Mouse (Mus musculus) yolk sac, embryonic 10.5 days (tissue): ENCODE data around the gene Ccdc15.

ENCODE experiments used
- DNase-seq: peaks from one replicate; pipeline ENCODE4 v3.0.0-alpha.2; 2017; ENCODE audit warnings: low spot score

Gene Ccdc15

DNA sequence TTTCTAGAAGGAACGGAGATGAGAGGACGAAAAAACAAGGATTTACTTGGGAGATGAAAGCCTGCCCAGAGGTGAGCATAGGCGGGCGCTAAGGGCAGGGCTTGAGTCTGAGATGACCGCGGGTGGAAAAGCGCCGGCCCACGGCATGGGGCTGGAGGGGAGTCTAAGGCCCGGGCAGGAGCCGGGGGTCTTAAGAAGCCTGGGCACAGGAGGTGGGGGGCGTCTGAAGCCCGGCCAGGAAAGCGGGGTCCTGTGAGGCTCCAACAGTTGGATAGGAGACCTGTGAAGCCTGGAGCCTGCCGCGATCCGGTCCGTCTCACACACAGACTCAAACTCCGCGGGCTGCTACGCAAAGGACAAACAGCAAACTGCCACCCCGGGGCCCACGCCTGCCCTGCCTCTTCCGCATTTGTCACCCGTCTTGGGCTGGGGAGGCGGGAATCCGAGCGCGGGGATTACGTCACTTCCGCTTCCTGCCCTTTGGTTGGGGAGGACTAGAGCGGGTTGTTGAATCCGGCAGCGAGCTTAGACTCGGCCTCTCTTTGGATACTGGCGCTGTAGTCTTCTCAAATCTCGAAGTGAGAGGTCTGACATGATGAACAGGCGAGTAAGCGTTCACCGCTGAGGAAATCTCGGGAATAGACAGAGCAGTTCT lies at the start of gene Ccdc15:
Ccdc15 (minus strand) TSS at position 445 of the 655 bp plus-strand sequence.
- DNase-seq, result peak; percentile 95

DNA sequence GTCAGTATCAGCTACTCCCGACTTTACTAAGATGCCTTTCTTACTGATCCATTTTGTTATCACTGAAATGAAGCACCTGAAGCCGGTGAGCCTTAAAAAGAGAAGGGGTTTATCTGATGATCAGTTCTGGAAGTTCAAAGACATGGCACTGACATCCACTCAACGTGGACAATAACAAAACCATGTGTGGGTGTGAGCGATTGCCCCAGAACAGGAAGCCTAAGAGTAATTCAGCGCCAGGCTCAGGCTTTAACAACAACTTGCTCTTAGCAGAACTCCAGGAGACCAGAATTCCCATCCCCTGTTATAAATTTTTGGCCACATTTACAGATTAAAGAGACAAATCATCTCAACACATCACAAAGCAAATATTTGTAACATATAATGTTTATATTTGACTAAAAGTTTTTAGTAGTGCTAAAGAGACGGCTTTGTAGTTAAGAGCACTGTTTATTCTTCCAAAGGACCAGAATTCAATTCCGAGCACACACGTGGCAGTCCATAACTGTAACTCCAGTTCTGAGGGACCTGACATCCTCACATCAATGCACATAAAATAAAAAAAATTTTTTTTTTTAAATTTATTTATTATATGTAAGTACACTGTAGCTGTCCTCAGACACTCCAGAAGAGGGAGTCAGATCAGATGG lies 45.4 kb upstream of the Ccdc15 start:
- DNase-seq, result no peak

DNA sequence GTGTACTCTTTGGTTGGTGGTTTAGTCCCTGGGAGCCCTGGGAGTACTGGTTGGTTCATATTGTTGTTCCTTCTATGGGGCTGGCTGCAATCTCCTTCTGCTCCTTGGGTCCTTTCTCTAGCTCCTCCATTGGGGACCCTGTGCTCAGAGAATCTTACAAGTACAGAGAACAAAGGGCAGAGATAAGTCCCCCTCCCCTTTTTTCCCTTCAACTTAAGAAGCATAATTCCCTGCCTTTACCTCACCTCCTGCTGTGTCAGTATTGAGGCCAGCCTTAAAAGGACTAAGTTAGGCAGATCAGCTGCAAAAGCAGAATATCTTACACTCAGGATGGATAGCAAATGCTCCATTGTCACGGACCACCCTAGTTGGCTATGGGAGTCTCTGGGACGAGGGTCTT lies 43.8 kb upstream of the Ccdc15 start:
- no peak for DNase-seq

DNA sequence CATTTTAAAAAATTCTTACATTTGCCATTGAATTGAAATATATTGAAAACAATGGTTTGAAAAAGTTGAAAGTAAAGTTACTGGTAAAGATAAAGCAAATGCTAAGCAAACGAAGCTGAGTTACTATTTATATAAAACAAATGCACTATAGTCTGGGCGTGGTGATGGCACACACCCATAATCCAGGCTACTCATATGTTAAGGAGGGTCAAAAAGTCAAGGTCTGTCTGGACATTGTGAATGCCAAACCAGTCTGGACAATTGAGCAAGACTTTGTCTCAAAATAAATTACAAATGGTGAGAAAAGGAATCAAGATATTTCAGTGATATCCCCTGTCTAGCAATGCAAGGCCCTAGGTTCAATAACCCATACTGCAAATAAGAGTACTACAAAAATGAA lies 42.7 kb upstream of the Ccdc15 start:
- no peak for DNase-seq

GRCm38 (mm10) chr9:37384284-37385182 lies 36.3 kb upstream of the Ccdc15 start:
- DNase-seq, result peak; percentile 46

DNA sequence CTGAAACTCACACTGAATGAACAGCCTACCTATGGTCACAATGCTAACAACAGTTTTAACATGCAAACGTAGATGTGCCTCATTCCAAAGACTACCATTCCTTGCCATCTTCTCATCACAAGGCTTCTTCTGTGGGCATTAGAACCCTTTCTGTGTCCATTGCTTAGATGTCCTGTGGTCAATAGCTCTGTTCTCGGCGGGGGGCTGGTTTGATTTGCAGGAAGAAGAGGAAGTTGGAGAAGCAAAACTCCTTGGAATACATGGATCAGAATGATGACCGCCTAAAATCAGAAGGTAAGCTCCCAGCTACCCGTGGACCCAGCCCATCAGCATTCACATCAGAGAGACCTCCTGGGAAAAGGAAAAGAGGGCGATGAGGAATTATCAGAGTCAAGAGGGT lies 34.9 kb upstream of the Ccdc15 start:
- no peak for DNase-seq

GRCm38 (mm10) chr9:37375718-37376117 lies 27.5 kb upstream of the Ccdc15 start:
- no peak for DNase-seq

- no peak for DNase-seq
Measured at GRCm38 (mm10) chr9:37371232-37371801, 23.1 kb upstream of the Ccdc15 start.

GRCm38 (mm10) chr9:37368860-37369259 lies 20.6 kb upstream of the Ccdc15 start:
- peak; percentile 13 for DNase-seq

DNA sequence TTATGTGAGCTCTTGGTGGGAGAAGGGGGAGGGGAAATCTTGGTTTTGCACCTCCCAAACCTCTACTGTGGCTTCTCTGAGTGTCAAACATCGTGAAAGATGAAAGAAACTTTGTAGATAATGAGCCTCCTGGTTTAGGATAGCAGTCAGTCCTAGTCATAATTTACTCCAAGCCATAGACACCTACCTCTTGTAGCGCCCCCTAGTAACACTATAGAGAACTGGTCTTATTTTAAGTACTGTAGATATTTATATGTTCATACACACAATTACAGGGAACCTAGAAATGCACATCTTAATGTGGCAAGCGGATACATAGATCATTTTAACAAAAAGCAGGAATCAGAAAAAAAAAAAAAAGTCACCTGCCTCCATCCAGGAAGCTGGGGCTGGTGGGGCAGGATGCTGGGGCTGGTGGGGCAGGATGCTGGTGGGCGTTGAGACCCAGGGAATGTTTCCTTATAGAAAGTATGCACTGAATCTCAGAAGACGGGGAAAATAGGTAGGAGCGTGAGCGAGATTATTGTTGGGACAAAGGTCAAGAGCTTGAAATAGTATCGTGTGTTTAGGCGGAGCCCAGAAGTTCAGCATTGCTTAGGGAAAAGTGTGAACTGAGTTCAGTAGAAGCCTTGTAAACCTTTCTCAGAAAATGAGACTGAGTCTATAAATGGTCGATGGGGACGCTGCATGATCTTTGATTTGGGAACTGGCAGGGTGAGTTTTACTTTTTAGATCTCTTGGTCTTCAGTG lies 20.0 kb upstream of the Ccdc15 start:
- peak; percentile 12 for DNase-seq

DNA sequence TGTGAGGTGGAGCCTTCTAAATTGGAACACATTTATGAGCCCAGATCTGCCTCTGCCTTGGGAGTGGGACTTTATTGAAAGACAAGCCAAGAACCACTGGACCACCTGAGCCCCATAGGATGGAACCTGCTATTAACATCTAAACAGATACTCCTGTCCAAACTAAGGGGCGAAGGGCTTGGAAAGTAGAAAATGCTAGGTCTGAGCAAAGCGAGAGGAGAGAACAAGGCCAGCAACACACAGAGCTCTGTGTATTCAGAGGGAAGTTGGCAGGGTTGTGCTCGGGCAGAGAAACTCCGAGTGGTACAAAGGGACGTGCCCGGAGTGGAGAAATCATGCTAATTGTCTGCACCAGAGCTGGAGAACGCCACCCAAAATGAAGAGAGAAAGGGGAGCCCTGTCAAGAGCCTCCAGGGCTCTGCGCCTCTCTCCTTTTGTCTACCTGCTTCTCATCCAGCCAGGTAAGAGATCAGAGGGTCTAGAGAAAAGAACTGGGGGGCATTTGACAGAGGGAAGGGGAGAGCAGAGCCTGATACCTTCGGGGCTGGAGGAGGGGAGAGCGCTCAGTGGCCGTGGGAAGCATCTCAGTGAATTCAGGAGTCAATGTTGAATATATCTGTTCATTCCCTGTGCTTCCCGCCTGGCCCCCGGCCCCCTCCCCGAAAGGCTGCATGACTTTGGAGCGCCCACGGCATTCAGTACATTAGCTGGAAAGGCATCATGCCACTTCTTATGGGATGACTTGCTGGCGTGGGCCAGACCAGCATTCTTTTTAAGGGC lies 19.3 kb upstream of the Ccdc15 start, which contains the start of gene Hepacam:
Hepacam (plus strand) TSS at position 51 of the 780 bp plus-strand sequence.
- no peak for DNase-seq

DNA sequence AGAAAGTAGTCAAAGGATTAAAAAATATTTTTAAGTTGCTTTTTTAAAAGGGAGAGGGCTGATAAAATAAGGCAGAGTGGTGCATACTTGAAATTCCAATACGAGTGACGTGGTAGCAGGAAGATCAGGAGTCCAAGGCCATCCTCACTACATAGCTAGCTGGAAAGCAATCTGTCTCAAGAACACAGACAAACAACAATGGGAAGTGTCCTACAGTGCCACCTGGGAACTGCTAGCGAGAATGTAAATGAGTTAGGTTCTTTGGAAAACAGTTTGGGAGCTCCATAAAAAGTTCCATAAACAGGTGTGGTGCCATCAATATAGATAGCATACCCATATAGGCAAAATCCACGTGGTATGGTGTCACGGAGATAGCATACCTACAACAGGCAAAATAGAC lies 17.5 kb upstream of the Ccdc15 start:
- DNase-seq, result peak; percentile 53

DNA sequence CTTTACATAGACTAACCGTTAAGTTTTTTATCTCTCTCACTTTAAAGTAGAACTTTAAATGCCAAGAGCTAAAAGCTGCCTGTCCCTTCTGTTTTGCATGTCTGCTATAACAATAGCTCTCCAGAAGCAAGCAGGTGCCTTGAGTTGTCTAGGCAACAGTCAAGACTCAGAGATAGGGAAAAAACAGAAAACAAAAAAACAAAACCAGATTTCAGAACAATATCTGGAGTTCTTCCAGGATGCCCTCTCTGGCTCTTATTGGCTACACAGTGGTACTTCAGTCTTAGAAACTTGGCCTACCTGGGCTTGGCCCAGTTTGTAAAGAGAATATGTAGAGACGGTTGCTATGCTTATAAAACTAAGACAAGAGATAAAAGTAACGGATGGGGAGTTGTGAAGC lies 16.2 kb upstream of the Ccdc15 start:
- no peak for DNase-seq

DNA sequence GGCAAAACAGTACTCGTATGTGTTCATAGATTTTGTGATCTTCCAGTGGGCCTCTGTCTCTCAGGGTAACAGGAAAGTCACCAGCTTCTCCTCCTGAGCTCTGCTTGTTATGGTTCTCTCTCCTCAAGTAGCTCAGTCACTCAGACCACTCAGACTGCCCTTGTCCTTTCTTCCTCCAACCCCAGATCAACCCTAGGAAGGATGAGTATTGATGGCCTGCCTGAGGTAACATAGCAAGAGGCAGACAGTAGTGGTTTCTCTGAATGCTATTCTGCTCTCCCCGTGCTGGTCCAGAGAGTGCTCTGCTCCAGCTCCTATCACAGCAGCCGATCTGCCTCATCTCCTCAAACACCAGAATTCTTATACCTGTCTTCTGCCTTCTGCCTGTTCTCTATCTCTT lies 15.3 kb upstream of the Ccdc15 start:
- no peak for DNase-seq

- no peak for DNase-seq
Measured at GRCm38 (mm10) chr9:37362881-37363280, 14.6 kb upstream of the Ccdc15 start.

- DNase-seq, result no peak
Measured at GRCm38 (mm10) chr9:37362084-37362483, 13.9 kb upstream of the Ccdc15 start.

- peak; percentile 63 for DNase-seq
Measured at GRCm38 (mm10) chr9:37359331-37360220, 11.3 kb upstream of the Ccdc15 start.

DNA sequence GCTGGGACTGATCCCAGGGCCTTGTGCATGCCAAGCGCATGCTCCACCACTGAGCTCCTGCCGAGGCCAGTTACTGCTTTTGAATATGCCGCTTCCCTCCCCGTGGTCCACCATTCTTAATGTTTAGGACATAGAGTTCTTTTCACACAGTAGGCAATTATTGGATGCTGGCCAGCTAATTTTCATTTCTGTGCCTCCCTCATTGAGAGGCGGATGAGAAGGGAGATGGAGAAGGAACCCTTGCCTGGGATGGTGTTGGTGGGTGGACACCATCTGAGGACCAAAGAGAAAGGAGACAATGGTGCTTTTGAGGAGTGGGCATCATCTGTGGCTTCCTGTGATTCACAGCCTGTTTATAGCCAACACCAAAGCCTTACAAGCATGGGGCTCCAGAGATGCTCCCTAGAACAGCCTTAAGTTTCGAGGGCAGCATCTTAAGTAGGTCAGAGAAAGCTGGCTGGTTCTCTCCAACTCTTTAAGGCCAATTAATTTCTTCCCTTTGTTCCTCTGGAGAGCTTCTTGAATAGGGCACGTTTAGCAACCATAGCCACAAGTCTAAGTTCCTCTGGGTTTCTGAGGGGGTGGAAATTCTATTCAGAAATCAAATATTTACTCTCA lies 10.6 kb upstream of the Ccdc15 start:
- no peak for DNase-seq

DNA sequence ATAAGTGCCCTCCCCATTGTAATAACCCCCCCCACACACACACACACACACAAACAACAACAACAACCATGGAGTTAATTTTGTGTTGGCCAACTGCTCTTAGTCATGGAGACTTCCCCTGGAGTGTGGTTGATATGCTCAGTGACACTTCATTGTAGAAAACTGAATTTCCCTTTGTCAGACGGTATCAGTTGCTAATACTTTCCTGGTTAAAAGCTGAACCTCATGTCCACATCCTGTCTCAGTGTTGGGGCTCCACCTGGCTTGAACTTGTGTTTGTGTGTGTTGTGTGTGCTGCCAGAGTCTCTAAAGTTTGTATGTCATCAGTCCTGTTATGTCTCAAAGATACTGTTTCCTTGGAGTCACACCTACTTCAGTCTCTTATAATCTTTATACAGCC lies 6.3 kb upstream of the Ccdc15 start:
- DNase-seq, result no peak
